Mouse (Mus musculus) heart, postnatal 4 days (tissue): ENCODE measurements at regions not wholly inside any gene's neighbourhood (a gene's known extent, or its start where the extent isn't known, plus 50 kb on each side); places are given as distances from the start of the nearest gene placed in this dataset.
"Not testable (repeated sequence)": the region's sequence is repeated elsewhere in the genome, so short reads cannot be mapped to it uniquely, and the experiment has no call there.

ENCODE experiments used
- DNase-seq: peaks from one replicate; pipeline ENCODE4 v3.0.0; 2021

- DNase-seq, result peak; percentile 5
Measured at GRCm38 (mm10) chr11:28993270-28993847, 137.2 kb upstream of the Pnpt1 start.

DNA sequence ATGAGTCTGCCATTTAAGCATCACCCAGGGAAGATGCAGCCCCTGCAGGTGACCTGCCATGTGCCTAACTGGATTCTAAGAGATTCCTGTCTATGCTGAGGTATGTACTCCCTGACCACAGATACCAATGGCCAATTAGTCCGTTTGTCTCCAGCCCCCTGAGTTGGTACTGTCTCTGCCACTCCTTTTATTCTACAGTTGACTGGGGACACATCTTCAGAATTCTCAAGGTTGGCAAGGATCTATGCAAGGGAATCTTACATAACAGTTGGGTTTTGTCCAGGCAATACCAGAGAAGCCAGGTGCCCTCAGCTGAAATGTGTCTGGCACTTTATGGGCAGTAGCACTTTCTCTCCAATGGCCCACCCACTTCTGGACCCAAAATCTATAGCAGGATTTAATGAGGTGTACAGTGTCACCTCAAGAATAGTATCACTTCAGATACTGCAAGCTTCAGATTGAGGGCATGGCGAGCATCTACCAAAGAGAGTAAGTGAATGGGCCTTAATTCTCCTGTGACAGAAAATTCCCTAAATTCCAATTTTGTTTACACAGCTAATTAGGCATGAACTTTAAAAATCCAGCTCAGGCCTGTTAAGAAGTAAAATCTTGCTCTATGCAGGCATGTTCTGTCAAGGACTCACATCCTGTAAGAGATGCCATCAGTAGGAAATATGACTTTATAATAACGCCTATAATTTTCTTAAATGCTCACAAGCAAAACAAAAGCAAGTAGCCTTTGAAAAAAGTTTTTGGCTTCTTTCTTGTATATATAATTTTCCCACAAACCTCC is 132.0 kb upstream of the Pnpt1 start:
- DNase-seq, result no peak

GRCm38 (mm10) chr11:28999196-28999595 is 131.3 kb upstream of the Pnpt1 start:
- DNase-seq, result no peak

DNA sequence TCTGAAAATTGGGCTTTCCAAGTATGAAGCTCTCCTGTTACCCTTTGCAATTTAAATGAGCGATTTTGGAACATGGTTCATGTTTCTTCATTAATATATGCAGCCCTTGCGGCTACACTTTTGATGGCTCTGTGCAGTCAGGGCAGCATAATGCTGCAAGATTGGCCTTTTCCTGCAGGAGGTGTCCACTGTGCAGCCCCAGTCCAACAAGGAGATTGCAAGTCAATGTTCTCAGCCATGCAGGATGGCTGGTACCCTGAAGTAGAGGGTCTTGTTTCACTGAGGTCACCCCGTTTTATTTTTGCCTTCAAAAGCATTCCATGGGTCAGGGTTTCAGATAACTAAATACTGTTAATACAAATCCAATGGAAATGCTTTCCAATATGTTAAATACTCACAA is 130.9 kb upstream of the Pnpt1 start:
- DNase-seq, result no peak

DNA sequence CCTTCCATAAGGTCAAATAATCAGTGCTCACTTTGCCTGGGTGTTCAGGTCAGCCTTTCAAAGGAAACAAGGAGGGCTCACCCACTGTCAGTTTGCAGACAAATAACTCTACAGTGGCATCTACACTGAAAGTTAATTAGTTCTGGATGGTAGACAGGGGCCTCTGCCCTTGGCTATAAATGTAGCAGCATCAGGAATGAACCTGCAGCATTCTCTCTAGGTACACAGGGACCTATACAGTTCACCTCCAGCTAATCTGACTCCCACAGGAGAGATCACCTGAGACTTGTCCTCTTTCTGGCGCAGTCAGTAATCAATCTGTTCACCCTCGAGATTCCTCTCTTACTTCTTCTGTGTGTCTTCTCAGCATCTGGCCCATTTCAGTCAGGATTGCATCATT is 130.3 kb upstream of the Pnpt1 start:
- no peak for DNase-seq

- DNase-seq, result no peak
Measured at GRCm38 (mm10) chr11:29017406-29017805, 113.1 kb upstream of the Pnpt1 start.

DNA sequence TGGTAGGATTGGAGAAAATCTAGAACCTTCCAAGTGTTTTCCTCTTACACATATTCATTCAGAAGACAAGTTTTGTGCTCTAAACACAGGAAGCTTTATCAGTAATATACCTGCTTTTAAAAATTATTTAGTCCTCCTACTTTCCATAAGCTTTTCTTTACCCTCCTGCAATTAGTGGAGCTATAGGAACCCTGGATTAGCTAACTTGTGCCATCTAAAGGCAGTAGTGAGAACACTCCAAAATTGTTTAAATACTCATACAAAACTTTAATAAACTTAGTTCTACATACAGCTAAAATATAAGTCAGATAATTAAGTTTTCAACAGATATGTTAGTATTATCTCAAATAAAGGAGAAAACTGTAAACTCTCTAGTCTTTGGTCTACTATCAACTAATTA is 89.7 kb upstream of the Pnpt1 start:
- no peak for DNase-seq

GRCm38 (mm10) chr11:29047985-29048610 is 82.4 kb upstream of the Pnpt1 start:
- DNase-seq, result not testable (repeated sequence)

GRCm38 (mm10) chr11:29052625-29053024 is 77.9 kb upstream of the Pnpt1 start:
- DNase-seq, result no peak

DNA sequence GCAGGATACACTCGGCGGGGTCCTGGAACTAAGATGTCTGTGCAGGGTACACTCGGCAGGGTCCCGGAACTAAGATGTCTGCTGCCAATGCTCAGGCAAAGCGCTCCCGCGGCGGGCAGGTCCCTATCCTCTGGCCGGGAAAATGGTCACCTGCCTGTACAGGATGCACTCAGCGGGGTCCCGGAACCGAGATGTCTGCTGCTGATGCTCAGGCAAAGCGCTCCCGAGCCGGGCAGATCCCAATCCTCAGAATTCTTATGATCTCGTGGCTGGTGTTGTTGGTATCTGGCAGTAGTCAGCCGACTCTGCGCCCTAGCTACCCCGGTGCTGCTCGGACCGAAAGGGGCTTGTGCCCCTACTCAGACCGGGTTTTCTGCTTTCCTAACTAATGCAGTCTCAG is 61.0 kb upstream of the Pnpt1 start:
- DNase-seq, result not testable (repeated sequence)

- no peak for DNase-seq
Measured at GRCm38 (mm10) chr11:29072231-29072630, 58.3 kb upstream of the Pnpt1 start.
